Mouse (Mus musculus): Measurements from ENCODE around the gene Prol1.
"Not testable (repeated sequence)": the region's sequence is repeated elsewhere in the genome, so short reads cannot be mapped to it uniquely, and the experiment has no call there.

Prol1 gene

DNA sequence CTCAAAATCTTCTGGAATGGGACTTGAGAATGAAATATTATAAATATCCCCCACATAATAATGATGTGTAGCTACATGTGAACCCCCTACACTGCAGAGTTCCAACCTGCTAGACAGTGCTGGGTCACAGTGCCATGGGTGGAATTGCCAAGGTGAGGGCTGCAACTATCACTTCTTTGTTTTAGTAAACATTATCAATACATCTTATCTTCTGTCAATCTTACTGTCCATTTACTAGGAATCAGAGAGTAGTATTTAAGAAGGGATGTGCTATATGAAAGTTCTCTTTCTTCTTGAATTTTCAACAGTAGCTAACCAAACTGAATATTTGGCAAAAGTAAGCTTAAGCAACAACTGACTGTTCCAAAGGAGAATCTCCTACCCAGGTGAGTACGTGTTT lies at the start of gene Prol1:
Gene Prol1 (plus strand): TSS at position 301 of the 400 bp plus-strand sequence.
- no peak for DNase-seq (ENCODE audit: low spot score)

DNA sequence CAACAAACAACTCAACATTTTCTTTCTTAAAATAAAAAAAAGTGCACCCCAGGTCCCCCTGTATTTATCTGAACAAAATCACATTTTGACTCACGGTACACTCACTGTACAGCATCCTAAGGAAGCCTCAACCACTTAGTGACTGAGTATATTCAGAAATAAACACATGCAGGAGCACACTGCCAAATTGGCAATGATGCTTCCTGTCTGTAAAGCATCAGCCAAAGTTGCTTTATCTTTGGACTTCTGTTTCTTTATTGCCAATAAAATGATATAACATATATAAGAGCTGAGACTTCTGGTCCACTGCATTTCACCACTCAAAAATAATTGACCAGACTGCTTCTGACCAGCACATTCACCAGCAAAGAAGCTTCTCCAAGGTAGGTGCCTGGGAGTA lies 48.5 kb upstream of the Prol1 start, which contains the start of gene Gm7714:
Gene Gm7714 (plus strand): TSS at position 301 of the 400 bp plus-strand sequence.
- DNase-seq (ENCODE audit: low spot score), result no peak

DNA sequence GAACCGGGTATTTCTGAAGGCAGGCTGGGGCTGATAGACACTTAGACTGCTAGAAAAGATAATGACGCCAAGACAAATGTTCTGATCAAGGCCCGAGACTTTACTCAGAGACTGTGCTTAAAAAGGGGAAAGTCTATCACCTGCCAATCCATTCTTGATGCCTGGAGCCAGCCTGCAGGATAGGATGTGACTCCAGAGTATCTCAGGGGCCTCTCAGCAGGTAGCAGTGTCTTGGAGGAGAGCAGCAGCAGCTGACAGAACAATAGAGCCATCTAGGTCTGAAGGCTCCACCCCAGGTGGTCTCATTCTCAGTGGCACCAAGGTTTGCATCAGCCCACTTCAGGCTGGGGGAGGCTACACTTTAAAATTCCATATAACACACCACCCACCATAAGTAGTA lies 5.8 kb upstream of the Prol1 start:
- not testable (repeated sequence) for DNase-seq (ENCODE audit: low spot score)

DNA sequence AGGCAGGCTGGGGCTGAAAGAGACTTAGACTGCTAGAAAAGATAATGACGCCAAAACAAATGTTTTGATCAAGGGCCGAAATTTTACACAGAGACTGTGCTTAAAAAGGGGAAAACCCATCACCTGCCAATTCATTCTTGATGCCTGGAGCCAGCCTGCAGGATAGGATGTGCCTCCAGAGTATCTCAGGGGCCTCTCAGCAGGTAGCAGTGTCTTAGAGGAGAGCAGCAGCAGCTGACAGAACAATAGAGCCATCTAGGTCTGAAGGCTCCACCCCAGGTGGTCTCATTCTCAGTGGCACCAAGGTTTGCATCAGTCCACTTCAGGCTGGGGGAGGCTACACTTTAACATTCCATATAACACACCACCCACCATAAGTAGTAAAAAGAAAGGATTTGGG lies 31.4 kb downstream of the Prol1 start:
- DNase-seq (ENCODE audit: low spot score), result not testable (repeated sequence)

DNA sequence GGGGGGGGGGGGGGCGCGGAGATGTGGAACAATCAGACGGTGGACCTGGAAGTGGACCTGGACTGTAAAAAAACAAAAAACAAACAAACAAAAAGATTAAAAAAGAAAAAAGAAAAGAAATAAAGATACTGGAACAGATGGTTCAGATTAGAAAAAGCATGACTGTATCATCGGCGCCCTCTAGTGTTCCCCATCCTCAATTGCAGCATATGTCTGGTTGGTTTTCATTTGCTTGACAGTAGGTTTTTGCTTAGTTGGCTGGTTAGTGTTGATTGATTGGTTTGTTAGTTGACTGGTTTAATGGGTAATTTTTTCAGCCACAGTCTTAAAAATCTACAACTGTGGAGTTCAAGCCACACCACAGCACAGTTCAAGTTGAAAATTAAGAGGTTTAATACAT lies 47.7 kb downstream of the Prol1 start:
- DNase-seq (ENCODE audit: low spot score), result peak; percentile 7

DNA sequence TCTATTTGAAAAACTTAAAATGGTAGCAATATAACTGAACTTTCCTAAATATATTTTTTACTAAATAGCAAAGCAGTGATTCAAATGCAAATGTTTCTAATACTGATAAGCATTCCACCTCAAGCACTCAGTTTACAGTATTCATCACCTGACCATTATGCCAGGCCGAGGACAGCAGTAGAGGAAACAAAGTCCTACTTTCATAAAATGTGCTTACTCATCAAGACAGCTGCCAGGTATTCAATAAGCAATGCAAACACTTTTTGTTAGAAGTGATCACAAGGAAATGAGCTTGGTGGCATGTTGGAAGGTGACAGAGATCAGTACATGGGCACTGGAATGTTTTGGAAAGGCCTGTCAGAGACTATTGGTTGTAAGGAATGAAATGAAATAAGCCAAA lies 49.8 kb downstream of the Prol1 start:
- no peak for DNase-seq (ENCODE audit: low spot score)

DNA sequence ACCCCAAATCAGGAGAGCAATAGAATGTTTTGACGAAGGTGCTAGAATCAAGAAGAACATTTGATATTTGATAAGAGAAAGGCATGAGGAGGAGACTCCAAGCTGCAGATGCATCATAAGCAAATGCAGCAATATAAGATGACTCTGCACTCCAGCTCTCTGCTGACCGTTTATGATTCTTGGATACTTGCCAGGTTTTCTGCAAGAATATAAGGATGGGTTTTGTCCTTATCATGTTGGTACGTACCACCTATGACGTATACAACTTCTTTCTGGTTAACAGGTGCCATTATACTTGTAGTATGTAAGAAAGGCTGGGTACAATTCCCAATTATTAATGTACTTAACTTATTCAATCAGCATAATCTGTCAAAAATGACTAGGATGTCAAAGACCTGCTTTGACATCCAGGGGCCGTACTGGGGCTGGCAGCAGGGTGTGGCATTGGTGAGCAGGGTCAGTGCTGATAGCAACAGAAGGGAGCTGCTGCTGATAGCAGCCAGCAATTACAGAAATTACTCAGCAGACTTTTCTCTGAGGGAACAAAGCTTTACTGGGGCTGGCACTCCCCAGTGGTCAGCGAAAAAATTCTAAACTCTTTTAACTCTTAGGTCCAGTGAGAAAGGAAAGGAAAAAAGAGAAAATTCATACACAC lies 53.6 kb downstream of the Prol1 start:
- DNase-seq (ENCODE audit: low spot score), result no peak

DNA sequence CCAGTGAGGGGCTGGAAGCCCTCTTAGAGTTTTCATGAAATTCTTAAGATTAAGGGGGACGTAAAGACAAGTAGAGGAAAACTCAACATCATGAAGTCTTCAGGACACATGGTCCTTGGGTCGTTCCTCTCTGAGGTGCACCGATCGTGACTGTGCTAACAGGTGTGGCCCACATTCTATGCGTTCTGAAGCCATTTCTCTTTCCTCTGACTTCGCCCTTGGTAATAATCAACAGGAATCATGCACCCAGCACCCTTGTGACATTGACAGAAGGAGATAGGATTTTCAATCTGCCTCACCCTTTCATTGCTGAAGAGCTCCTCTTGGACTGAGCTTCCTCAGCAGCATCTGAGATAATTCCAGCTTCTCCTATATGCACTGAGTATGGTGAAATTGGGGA lies 55.5 kb downstream of the Prol1 start:
- no peak for DNase-seq (ENCODE audit: low spot score)

DNA sequence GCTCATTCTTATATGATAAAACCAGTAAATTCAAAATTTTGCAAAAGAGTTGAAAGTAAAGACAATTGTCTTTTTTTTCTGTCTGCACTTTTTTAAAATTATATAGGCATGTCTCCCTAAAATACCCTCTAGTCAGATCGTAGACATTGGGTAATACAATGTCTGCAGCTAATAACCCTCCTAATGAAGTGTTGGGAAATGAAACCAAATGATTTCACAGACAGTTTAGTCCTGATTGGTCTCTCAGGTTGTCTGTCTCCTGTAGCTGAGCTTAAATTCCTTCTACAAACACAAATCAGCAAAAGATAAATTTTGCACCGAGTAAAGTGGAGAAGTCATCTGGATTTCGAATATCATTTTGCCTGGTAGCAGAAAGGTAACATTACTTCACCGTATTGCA lies 58.7 kb downstream of the Prol1 start, which contains the start of gene Amtn:
Gene Amtn (plus strand): TSS at position 301 of the 400 bp plus-strand sequence.
- no peak for DNase-seq (ENCODE audit: low spot score)

Data from urinary bladder, postnatal 14 days (tissue).